In genomic region chr7:112216720-112217119, GRCm38 (mm10) we compare ENCODE assay signal across 12 mouse cellular contexts. TPM values are rescaled to one million over a fixed set of nuclear protein-coding genes. Genes with fewer than 3 reads are reported as not detected.
DNase-seq lines count a peak whose midpoint lies in the region; ATAC-seq lines count a peak whose summit lies in the region.
"Had no signal": no experiment of that assay in that cellular context is flagged by ENCODE, and none has a peak within 500 bp of the region (broad histone marks: within the 10 kb centered on the region; RNA-seq: fewer than 3 reads in every experiment).

No protein-coding gene starts in this region.

- peak; percentile 58; the same call in 1 of the 2 replicates for ATAC-seq in kidney, embryonic 16.5 days (ENCODE audit: low FRiP score, low TSS enrichment)
- no peak for ATAC-seq in heart, embryonic 13.5 days (ENCODE audit: extremely low read depth, insufficient number of reproducible peaks, low FRiP score, low TSS enrichment)

- H3K9ac ChIP-seq in kidney, embryonic 16.5 days (replicated peaks; ENCODE audit: low read length) = no peak overlapping the region
- H3K9ac ChIP-seq in heart, embryonic 13.5 days = no peak overlapping the region

- H3K27ac ChIP-seq in kidney, embryonic 16.5 days (ENCODE audit: low read length) = peak overlapping the region; percentile 45; the same call in 1 of the 2 replicates
- H3K27ac ChIP-seq in heart, embryonic 13.5 days (replicated peaks) = peak overlapping the region; percentile 72
- no peak overlapping the region for H3K27ac ChIP-seq in forebrain, embryonic 10.5 days

- no peak for DNase-seq in kidney, postnatal 4 days
- peak; percentile 76 for DNase-seq in R1 (ENCODE audit: low read depth, low spot score)
- peak; percentile 62 for DNase-seq in lung, postnatal 36 days
- no peak for DNase-seq in left cerebral cortex, postnatal 4 days
- DNase-seq in forebrain, embryonic 10.5 days (ENCODE audit: extremely low spot score, low spot score) = no peak
- DNase-seq in left cerebral cortex, postnatal 36 days (ENCODE audit: low spot score in 2 of 2) = no peak
- DNase-seq: gastrocnemius, postnatal 25 days; thymus, postnatal 36 days had no signal

- no peaks in the 10 kb centered on the region for H3K27me3 ChIP-seq in kidney, embryonic 16.5 days (ENCODE audit: insufficient read depth, low read length)
- H3K27me3 ChIP-seq in heart, embryonic 13.5 days (replicated peaks) = no peaks in the 10 kb centered on the region
- no peaks in the 10 kb centered on the region for H3K27me3 ChIP-seq in forebrain, embryonic 10.5 days (ENCODE audit: poor library complexity, severe bottlenecking)

- no peak overlapping the region for H3K4me2 ChIP-seq in kidney, embryonic 16.5 days (replicated peaks; ENCODE audit: low read depth, low read length)
- no peak overlapping the region for H3K4me2 ChIP-seq in heart, embryonic 13.5 days

- no peak overlapping the region for H3K4me3 ChIP-seq in kidney, embryonic 16.5 days (ENCODE audit: low read length)
- H3K4me3 ChIP-seq in heart, embryonic 13.5 days = no peak overlapping the region
- no peak overlapping the region for H3K4me3 ChIP-seq in forebrain, embryonic 10.5 days
- H3K4me3 ChIP-seq: megakaryocyte, embryonic 14.5 days; myocyte had no signal

- no peaks in the 10 kb centered on the region for H3K36me3 ChIP-seq in kidney, embryonic 16.5 days (ENCODE audit: insufficient read depth, low read length)
- H3K36me3 ChIP-seq in heart, embryonic 13.5 days = no peaks in the 10 kb centered on the region
- H3K36me3 ChIP-seq in forebrain, embryonic 10.5 days (replicated peaks) = no peaks in the 10 kb centered on the region

- H3K9me3 ChIP-seq in kidney, embryonic 16.5 days (ENCODE audit: low read length) = peaks cover 3% of the 10 kb centered on the region; the same call in 1 of the 2 replicates
- peaks cover 7% of the 10 kb centered on the region; the same call in 1 of the 2 replicates for H3K9me3 ChIP-seq in heart, embryonic 13.5 days
- no peaks in the 10 kb centered on the region for H3K9me3 ChIP-seq in forebrain, embryonic 10.5 days

- intact Hi-C loops in left cerebral cortex, postnatal 4 days (cut with DNase I) = no loop called here
- intact Hi-C loops in left cerebral cortex, postnatal 36 days (cut with DNase I) = no loop called here

- WGBS in kidney, embryonic 16.5 days = 54% methylated on average over 5 of the region's 5 CpGs
- 36% methylated on average over 5 of the region's 5 CpGs for WGBS in heart, embryonic 13.5 days
- WGBS in forebrain, embryonic 10.5 days = 75% methylated on average over 5 of the region's 5 CpGs

- peaks cover 13% of the 10 kb centered on the region for H3K4me1 ChIP-seq in kidney, embryonic 16.5 days (ENCODE audit: insufficient read depth, low read length)
- peaks cover 52% of the 10 kb centered on the region for H3K4me1 ChIP-seq in heart, embryonic 13.5 days
- H3K4me1 ChIP-seq in forebrain, embryonic 10.5 days = peaks cover 17% of the 10 kb centered on the region

RNA-seq across cellular contexts. Expression of gene Mical2, which starts 8.9 kb away (rescaled TPM):
- 7.9 and 8.3 TPM in 2 replicates for polyA plus RNA-seq in kidney, embryonic 16.5 days (2015; fragmentation: Nextera tagmentation; extraction: Ambion mirVana)
- 105 and 109 TPM in 2 replicates for polyA plus RNA-seq in heart, embryonic 13.5 days (2015; fragmentation: Nextera tagmentation; extraction: Ambion mirVana)
- 100 to 1,000 TPM; 109 to 114 TPM for total RNA-seq in left cerebral cortex, postnatal 4 days (2021)
- polyA plus RNA-seq in forebrain, embryonic 10.5 days (2016; fragmentation: Nextera tagmentation; extraction: Ambion mirVana) = 0.87 and 0.88 TPM in 2 replicates
- 100 to 1,000 TPM; 605 to 619 TPM for total RNA-seq in left cerebral cortex, postnatal 36 days (2021)

RNA-seq across cellular contexts. Expression of gene Dkk3, which starts 57.9 kb away (rescaled TPM):
- polyA plus RNA-seq in kidney, embryonic 16.5 days (2015; fragmentation: Nextera tagmentation; extraction: Ambion mirVana) = 26.4 and 27.5 TPM in 2 replicates
- polyA plus RNA-seq in heart, embryonic 13.5 days (2015; fragmentation: Nextera tagmentation; extraction: Ambion mirVana) = 74.7 and 91.0 TPM in 2 replicates
- 10 to 100 TPM; 58.4 to 59.0 TPM for total RNA-seq in left cerebral cortex, postnatal 4 days (2021)
- polyA plus RNA-seq in forebrain, embryonic 10.5 days (2016; fragmentation: Nextera tagmentation; extraction: Ambion mirVana) = 14.3 and 15.0 TPM in 2 replicates
- total RNA-seq in left cerebral cortex, postnatal 36 days (2021) = 100 to 1,000 TPM; 136 to 236 TPM

Comparison
In these comparisons a context has a peak if more than half of its experiments do, and no peak if none do; other contexts are left out.
1. DNase-seq: peak in R1 (single experiment) and lung, postnatal 36 days (single experiment); none in kidney, postnatal 4 days (0 of 2), left cerebral cortex, postnatal 4 days (single experiment), forebrain, embryonic 10.5 days (single experiment) and left cerebral cortex, postnatal 36 days (0 of 2).
2. RNA of gene Mical2, which starts 8.9 kb away (polyA plus RNA-seq): 105 to 109 TPM in heart, embryonic 13.5 days; 7.9 to 8.3 TPM in kidney, embryonic 16.5 days and 0.87 to 0.88 TPM in forebrain, embryonic 10.5 days; every median in the first group is over 10 times any median in the second.